Mouse (Mus musculus): ENCODE measurements around the gene Cox15.

- TF ChIP-seq POLR2A (IDR thresholded peaks at IDR 0.05; ENCODE audit: control insufficient read depth in 1 of 2, insufficient read depth in 1 of 2, low read depth in 1 of 2, low read length in 2 of 2, poor library complexity in 1 of 2) (no peak), NELFE (IDR thresholded peaks at IDR 0.05; ENCODE audit: low read depth, low read length) (no peak), CTCF (IDR thresholded peaks at IDR 0.05 in 2 of 3, conservative IDR thresholded peaks at IDR 0.05 in 1 of 3; ENCODE audit: control insufficient read depth in 1 of 3, insufficient read depth in 1 of 3, low read depth in 2 of 3, low read length in 3 of 3, poor library complexity in 1 of 3, severe bottlenecking in 1 of 3) (no peak), MAFK (IDR thresholded peaks at IDR 0.05; ENCODE audit: borderline replicate concordance, low read depth, low read length) (no peak)
Observed at GRCm38 (mm10) chr19:43731157-43731556, 21.6 kb downstream of the Cox15 start.
